Mouse (Mus musculus) embryonic facial prominence, embryonic 15.5 days (tissue): ENCODE measurements around the gene Tprg. TPM values are rescaled to one million over a fixed set of nuclear protein-coding genes. Genes with fewer than 3 reads are reported as not detected.
A peak's percentile ranks its signal among the peaks of the same experiment; 100 is the strongest.

Source experiments
- ATAC-seq: fragments of 200-750 bp; cut with Nextera tagmentation; 2 replicates; pipeline ENCODE4 v1.8.0; 2017; ENCODE audit warnings: low read depth, moderate TSS enrichment; ENCODE audit not compliant: insufficient number of reproducible peaks, low FRiP score, low TSS enrichment
- H3K27ac ChIP-seq: fragments of 300-500 bp; sonication (generic); replicated peaks from 2 replicates; pipeline ENCODE4 v1.5.1; 2015; ENCODE audit warnings: mild to moderate bottlenecking, inconsistent platforms
- H3K27me3 ChIP-seq: fragments of 300-500 bp; sonication (generic); 2 replicates; pipeline ENCODE4 v1.6.1; 2015; ENCODE audit warnings: inconsistent platforms
- H3K36me3 ChIP-seq: fragments of 300-500 bp; sonication (generic); 2 replicates; pipeline ENCODE4 v1.6.1; 2015; ENCODE audit warnings: mild to moderate bottlenecking, inconsistent platforms
- H3K4me1 ChIP-seq: fragments of 300-500 bp; sonication (generic); 2 replicates; pipeline ENCODE4 v1.6.1; 2015; ENCODE audit warnings: inconsistent platforms
- H3K4me2 ChIP-seq: fragments of 300-500 bp; sonication (generic); replicated peaks from 2 replicates; pipeline ENCODE4 v1.6.1; 2015; ENCODE audit warnings: mild to moderate bottlenecking, inconsistent platforms
- H3K4me3 ChIP-seq: fragments of 300-500 bp; sonication (generic); replicated peaks from 2 replicates; pipeline ENCODE4 v1.5.1; 2015; ENCODE audit warnings: mild to moderate bottlenecking, inconsistent platforms
- H3K9ac ChIP-seq: fragments of 300-500 bp; sonication (generic); 2 replicates; pipeline ENCODE4 v1.6.1; 2015; ENCODE audit warnings: inconsistent platforms
- H3K9me3 ChIP-seq: fragments of 300-500 bp; sonication (generic); replicated peaks from 2 replicates; pipeline ENCODE4 v1.6.1; 2016; ENCODE audit warnings: inconsistent platforms
- WGBS: fragments of 180-500 bp; shearing (Covaris S2); methylation state at CpG from one replicate; pipeline ENCODE4 v1.1.7; 2015; 5-methylcytosine and 5-hydroxymethylcytosine counted together
- polyA plus RNA-seq: library from polyadenylated mRNA; unstranded; fragments of >200 nt; fragmentation: Nextera tagmentation; extraction: Ambion mirVana; gene quantifications from 2 replicates; pipeline ENCODE4 v1.2.1, GENCODE M21; 2015

Gene Tprg
- 10.5 and 12.2 TPM in 2 replicates for polyA plus RNA-seq

DNA sequence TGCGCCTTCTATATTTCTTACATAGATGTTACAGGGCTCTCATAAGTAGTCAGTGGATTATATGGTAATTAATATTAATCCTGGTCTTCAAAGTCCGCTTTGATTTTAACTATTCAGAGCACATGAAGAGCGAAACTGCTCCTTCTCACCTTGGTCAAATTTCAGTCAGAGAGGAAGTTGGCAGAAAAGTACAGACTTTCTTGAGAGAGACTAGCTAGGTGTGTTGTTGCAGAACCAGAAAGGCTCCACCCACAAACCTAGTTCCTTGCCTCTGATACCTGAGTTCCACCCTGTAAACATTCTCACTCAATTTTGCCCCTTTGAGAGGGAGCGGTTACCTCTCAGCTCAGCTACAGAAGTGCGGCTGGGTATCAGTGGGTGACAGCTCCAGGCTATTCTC, at the start of gene Tprg:
Gene Tprg (plus strand): TSS at position 301 of the 400 bp plus-strand sequence.
- no peak within 1 kb of the TSS for H3K4me3 ChIP-seq
- no peaks in the 10 kb centered on the region for H3K4me1 ChIP-seq
- 85% methylated on average over 5 of the region's 5 CpGs for WGBS
- no peaks in the 10 kb centered on the region for H3K9me3 ChIP-seq
- no peaks in the 10 kb centered on the region for H3K27me3 ChIP-seq
- H3K4me2 ChIP-seq, result no peak within 1 kb of the TSS
- no peak within 1 kb of the TSS for H3K9ac ChIP-seq
- no peak within 1 kb of the TSS for H3K27ac ChIP-seq
- H3K36me3 ChIP-seq, result no peaks in the 10 kb centered on the region
- ATAC-seq, result no peak

GRCm38 (mm10) chr16:25238274-25239050, 48.2 kb upstream of the Tprg start:
- no peak overlapping the region for H3K4me3 ChIP-seq
- no peaks in the 10 kb centered on the region for H3K9me3 ChIP-seq
- H3K4me1 ChIP-seq, result no peaks in the 10 kb centered on the region
- no peaks in the 10 kb centered on the region for H3K36me3 ChIP-seq
- no peak for ATAC-seq
- no peaks in the 10 kb centered on the region for H3K27me3 ChIP-seq
- no peak overlapping the region for H3K4me2 ChIP-seq
- no peak overlapping the region for H3K9ac ChIP-seq
- no peak overlapping the region for H3K27ac ChIP-seq
- 62% methylated on average over 11 of the region's 11 CpGs for whole genome bisulfite sequencing

DNA sequence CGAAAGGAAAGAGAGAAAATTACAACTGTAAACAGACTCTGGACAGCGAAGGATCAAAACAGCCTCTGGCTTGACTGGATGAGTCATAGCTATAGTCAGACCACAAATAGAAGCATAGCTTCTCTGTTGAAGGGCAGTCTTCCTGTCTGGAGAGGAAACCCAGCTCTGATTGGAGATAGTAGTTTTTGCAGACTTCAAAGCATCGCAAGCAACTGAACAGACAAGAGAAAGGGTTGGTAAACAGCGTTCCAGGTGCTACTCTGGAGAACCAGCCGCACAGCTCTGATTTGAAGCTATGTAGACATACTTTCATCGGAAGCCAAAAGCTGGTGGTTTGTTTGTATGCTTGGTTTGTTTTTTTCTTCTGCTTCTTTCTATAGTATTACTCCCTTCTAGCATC, 37.7 kb upstream of the Tprg start:
- peaks cover 10% of the 10 kb centered on the region; the same call in 1 of the 2 replicates for H3K4me1 ChIP-seq
- ATAC-seq, result 0 out of 2 replicates have a peak, but pooled peaks have one; percentile 7
- H3K4me2 ChIP-seq, result no peak overlapping the region
- peak overlapping the region; percentile 66; the same call in 1 of the 2 replicates for H3K27ac ChIP-seq
- no peak overlapping the region for H3K4me3 ChIP-seq
- no peaks in the 10 kb centered on the region for H3K9me3 ChIP-seq
- H3K9ac ChIP-seq, result no peak overlapping the region
- H3K36me3 ChIP-seq, result no peaks in the 10 kb centered on the region
- WGBS, result 38% methylated on average over 6 of the region's 6 CpGs
- H3K27me3 ChIP-seq, result no peaks in the 10 kb centered on the region

GRCm38 (mm10) chr16:25250129-25250749, 36.4 kb upstream of the Tprg start:
- 84% methylated on average over 6 of the region's 6 CpGs for WGBS
- no peak overlapping the region for H3K4me2 ChIP-seq

GRCm38 (mm10) chr16:25251080-25251479, 35.5 kb upstream of the Tprg start:
- Histone ChIP-seq H3K4me3 (no peak overlapping the region), H3K9me3 (no peaks in the 10 kb centered on the region), H3K4me2 (no peak overlapping the region), H3K36me3 (no peaks in the 10 kb centered on the region), H3K9ac (no peak overlapping the region), H3K4me1 (peaks cover 10% of the 10 kb centered on the region; the same call in 1 of the 2 replicates), H3K27me3 (no peaks in the 10 kb centered on the region), H3K27ac (no peak overlapping the region)
- 75% methylated on average over 9 of the region's 9 CpGs for WGBS
- ATAC-seq, result no peak

More at GRCm38 (mm10) chr16:25250129-25250749, 36.4 kb upstream of the Tprg start:
- peaks cover 10% of the 10 kb centered on the region; the same call in 1 of the 2 replicates for H3K4me1 ChIP-seq
- no peaks in the 10 kb centered on the region for H3K36me3 ChIP-seq
- no peak for ATAC-seq
- no peak overlapping the region for H3K9ac ChIP-seq
- no peak overlapping the region for H3K27ac ChIP-seq
- no peaks in the 10 kb centered on the region for H3K27me3 ChIP-seq
- no peaks in the 10 kb centered on the region for H3K9me3 ChIP-seq
- no peak overlapping the region for H3K4me3 ChIP-seq

- 69% methylated on average over 6 of the region's 6 CpGs for WGBS
- ATAC-seq, result no peak
- no peak overlapping the region for H3K9ac ChIP-seq
- no peaks in the 10 kb centered on the region for H3K36me3 ChIP-seq
- H3K4me1 ChIP-seq, result 0 out of 2 replicates have a peak, but pooled peaks cover under 1% of the 10 kb centered on the region
- no peaks in the 10 kb centered on the region for H3K27me3 ChIP-seq
- H3K4me3 ChIP-seq, result no peak overlapping the region
- H3K9me3 ChIP-seq, result no peaks in the 10 kb centered on the region
- no peak overlapping the region for H3K27ac ChIP-seq
- H3K4me2 ChIP-seq, result no peak overlapping the region
These were observed 32.0 kb upstream of the Tprg start for GRCm38 (mm10) chr16:25254646-25255045.

DNA sequence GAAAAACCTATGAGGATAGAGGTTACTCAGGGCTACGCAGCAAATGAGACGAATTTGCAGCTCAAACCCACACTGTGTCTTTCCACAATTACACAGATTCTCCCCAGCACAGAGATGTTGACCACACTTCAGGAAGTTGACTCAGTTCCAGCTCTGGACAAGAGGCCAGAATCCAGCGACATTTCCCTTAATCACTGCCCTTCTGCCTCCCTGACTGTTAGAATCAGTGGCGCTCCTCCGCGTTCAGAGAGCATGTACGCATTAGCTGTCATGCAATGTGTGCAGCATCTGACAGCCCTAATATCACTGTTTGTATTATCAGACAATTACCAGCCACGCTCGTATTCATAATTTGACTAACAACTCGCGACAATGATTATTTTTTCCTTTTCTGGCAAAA, 31.4 kb upstream of the Tprg start:
- Histone ChIP-seq H3K27ac (no peak overlapping the region), H3K4me3 (no peak overlapping the region), H3K4me1 (no peaks in the 10 kb centered on the region), H3K9ac (no peak overlapping the region), H3K9me3 (no peaks in the 10 kb centered on the region), H3K27me3 (no peaks in the 10 kb centered on the region), H3K36me3 (no peaks in the 10 kb centered on the region), H3K4me2 (no peak overlapping the region)
- ATAC-seq, result no peak; the same call in 1 of the 2 replicates
- WGBS, result 76% methylated on average over 11 of the region's 11 CpGs

DNA sequence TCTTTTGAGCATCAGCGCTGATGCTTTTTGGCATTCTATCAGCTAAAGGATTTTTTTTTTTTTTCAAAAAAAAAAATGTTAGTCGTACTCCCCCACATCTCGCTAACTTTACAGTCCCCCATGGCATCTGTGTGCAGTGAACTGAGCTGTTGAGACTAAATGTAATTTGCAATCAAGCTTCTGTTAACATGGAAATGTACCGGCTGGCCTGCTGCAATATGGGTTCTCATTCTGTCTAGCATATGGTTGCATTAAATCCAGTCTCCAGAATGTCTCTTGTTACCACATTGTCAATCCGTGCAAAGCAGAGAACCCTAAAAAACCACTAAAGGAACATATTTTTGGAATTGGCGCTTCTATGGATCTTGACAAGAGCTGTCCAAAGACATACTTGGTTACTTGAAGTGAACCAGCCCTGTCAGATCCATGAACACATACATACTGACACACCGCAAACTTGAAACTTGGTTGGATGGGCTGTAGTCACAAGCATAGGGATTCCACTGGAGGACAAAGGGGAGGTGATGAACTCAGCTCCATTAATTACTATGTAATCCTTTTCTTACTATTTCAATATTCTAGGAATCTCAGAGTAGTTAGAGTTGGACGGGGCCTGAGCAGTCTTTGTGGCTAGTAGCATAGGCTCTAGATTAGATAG, 30.9 kb upstream of the Tprg start:
- Histone ChIP-seq H3K36me3 (no peaks in the 10 kb centered on the region), H3K4me2 (no peak overlapping the region), H3K27me3 (no peaks in the 10 kb centered on the region), H3K27ac (no peak overlapping the region), H3K4me1 (no peaks in the 10 kb centered on the region), H3K9ac (no peak overlapping the region), H3K4me3 (no peak overlapping the region), H3K9me3 (no peaks in the 10 kb centered on the region)
- WGBS, result 64% methylated on average over 8 of the region's 8 CpGs
- ATAC-seq, result 0 out of 2 replicates have a peak, but pooled peaks have one; percentile 29

DNA sequence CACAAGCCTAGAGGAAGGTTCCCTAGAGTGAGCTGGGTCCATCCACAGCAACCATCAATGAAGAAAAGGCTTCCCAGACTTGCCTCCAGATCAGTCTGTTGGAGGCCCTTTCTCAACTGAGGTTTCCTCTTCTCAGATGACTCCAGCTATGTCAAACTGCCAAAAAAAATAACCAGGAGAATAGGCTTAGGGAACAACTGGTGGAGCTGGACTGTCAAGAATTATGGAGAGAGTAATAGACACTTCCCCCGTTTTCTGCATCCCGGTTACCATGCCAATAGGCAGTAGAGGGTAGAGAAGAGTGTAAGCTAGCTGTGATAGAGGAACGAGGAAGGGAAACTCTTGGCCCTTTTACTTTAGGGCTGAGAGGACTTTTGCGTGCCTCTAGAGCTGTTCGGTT, 24.3 kb upstream of the Tprg start:
- no peak for ATAC-seq
- Histone ChIP-seq H3K36me3 (no peaks in the 10 kb centered on the region), H3K4me1 (no peaks in the 10 kb centered on the region), H3K27ac (no peak overlapping the region), H3K9ac (no peak overlapping the region), H3K4me2 (no peak overlapping the region), H3K9me3 (no peaks in the 10 kb centered on the region), H3K27me3 (no peaks in the 10 kb centered on the region), H3K4me3 (no peak overlapping the region)
- WGBS, result 82% methylated on average over 5 of the region's 5 CpGs

DNA sequence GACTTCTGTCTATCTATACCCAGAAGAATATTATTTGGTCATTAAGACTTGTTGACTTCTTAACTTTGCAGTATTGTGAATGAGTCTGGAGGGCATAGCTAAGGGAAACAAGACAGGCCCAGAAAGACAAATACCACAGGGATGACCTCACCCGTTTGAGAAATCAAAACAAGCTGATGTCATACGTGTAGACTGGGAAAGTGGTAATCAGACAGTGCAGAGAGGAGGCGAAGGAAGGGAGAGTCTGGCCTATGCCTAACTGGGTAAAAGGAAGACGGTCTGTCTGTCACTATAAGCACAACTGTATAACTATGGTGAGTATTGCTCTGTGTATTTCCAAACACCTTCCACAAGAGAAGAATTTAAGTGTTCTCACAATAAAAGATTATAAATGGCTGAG, 23.7 kb upstream of the Tprg start:
- ATAC-seq, result peak; percentile 43; the same call in 1 of the 2 replicates

GRCm38 (mm10) chr16:25263520-25264149, 23.0 kb upstream of the Tprg start:
- WGBS, result 36% methylated on average over 9 of the region's 9 CpGs
- no peaks in the 10 kb centered on the region for H3K27me3 ChIP-seq
- no peak overlapping the region for H3K27ac ChIP-seq
- H3K4me3 ChIP-seq, result no peak overlapping the region
- H3K9ac ChIP-seq, result no peak overlapping the region
- H3K36me3 ChIP-seq, result no peaks in the 10 kb centered on the region
- H3K4me1 ChIP-seq, result no peaks in the 10 kb centered on the region
- no peaks in the 10 kb centered on the region for H3K9me3 ChIP-seq
- H3K4me2 ChIP-seq, result no peak overlapping the region
- no peak for ATAC-seq

More for the DNA sequence above, 23.7 kb upstream of the Tprg start:
- 52% methylated on average over 4 of the region's 4 CpGs for WGBS
- no peak overlapping the region for H3K4me2 ChIP-seq
- no peak overlapping the region for H3K27ac ChIP-seq
- H3K4me3 ChIP-seq, result no peak overlapping the region
- H3K27me3 ChIP-seq, result no peaks in the 10 kb centered on the region
- H3K9me3 ChIP-seq, result no peaks in the 10 kb centered on the region
- H3K36me3 ChIP-seq, result no peaks in the 10 kb centered on the region
- no peaks in the 10 kb centered on the region for H3K4me1 ChIP-seq
- H3K9ac ChIP-seq, result no peak overlapping the region
